Mouse (Mus musculus) heart, postnatal 0 days (tissue): ENCODE data around the gene Tns1.
A peak's percentile ranks its signal among the peaks of the same experiment; 100 is the strongest.

Experiments
- CTCF ChIP-seq: IDR thresholded peaks from 2 replicates; pipeline ENCODE4 v1.5.1; 2016; ENCODE audit warnings: antibody characterized with exemption, control low read depth, low read depth
- EP300 ChIP-seq: IDR thresholded peaks from 2 replicates; pipeline ENCODE4 v1.6.1; 2016; ENCODE audit warnings: antibody characterized with exemption, low read depth

- TF ChIP-seq EP300, result no peak; the same call in 1 of the 2 replicates
- peak; percentile 55 for TF ChIP-seq CTCF
Measured at GRCm38 (mm10) chr1:74036560-74037390, 87.5 kb downstream of the Tns1 start.
